Mouse (Mus musculus) heart, embryonic 15.5 days (tissue): ENCODE measurements at regions not wholly inside any gene's neighbourhood (a gene's known extent, or its start where the extent isn't known, plus 50 kb on each side); places are given as distances from the start of the nearest gene placed in this dataset.
A peak's percentile ranks its signal among the peaks of the same experiment; 100 is the strongest.

Experiments used
- ATAC-seq: fragments of 200-750 bp; cut with Nextera tagmentation; replicated peaks from 2 replicates; pipeline ENCODE4 v1.8.0; 2017; ENCODE audit warnings: low read depth, moderate TSS enrichment; ENCODE audit not compliant: insufficient number of reproducible peaks, insufficient read depth, low FRiP score
- H3K27ac ChIP-seq: fragments of 300-500 bp; sonication (generic); 2 replicates; pipeline ENCODE4 v1.5.1; 2015; ENCODE audit warnings: mild to moderate bottlenecking, inconsistent platforms
- H3K27me3 ChIP-seq: fragments of 300-500 bp; sonication (generic); 2 replicates; pipeline ENCODE4 v1.6.1; 2015; ENCODE audit warnings: inconsistent platforms
- H3K36me3 ChIP-seq: fragments of 300-500 bp; sonication (generic); 2 replicates; pipeline ENCODE4 v1.6.1; 2015; ENCODE audit warnings: mild to moderate bottlenecking, inconsistent platforms
- H3K4me1 ChIP-seq: fragments of 300-500 bp; sonication (generic); replicated peaks from 2 replicates; pipeline ENCODE4 v1.6.1; 2015; ENCODE audit warnings: inconsistent platforms
- H3K4me2 ChIP-seq: fragments of 300-500 bp; sonication (generic); 2 replicates; pipeline ENCODE4 v1.6.1; 2015; ENCODE audit warnings: inconsistent platforms, mild to moderate bottlenecking, moderate library complexity
- H3K4me3 ChIP-seq: fragments of 300-500 bp; sonication (generic); 2 replicates; pipeline ENCODE4 v1.5.1; 2015; ENCODE audit warnings: mild to moderate bottlenecking, inconsistent platforms
- H3K9ac ChIP-seq: fragments of 300-500 bp; sonication (generic); 2 replicates; pipeline ENCODE4 v1.6.1; 2015; ENCODE audit warnings: mild to moderate bottlenecking, inconsistent platforms
- H3K9me3 ChIP-seq: fragments of 300-500 bp; sonication (generic); replicated peaks from 2 replicates; pipeline ENCODE4 v1.6.1; 2016; ENCODE audit warnings: inconsistent platforms
- WGBS: fragments of 180-500 bp; shearing (Covaris S2); methylation state at CpG from one replicate; pipeline ENCODE4 v1.1.7; 2015; ENCODE audit warnings: mixed read lengths; 5-methylcytosine and 5-hydroxymethylcytosine counted together

DNA sequence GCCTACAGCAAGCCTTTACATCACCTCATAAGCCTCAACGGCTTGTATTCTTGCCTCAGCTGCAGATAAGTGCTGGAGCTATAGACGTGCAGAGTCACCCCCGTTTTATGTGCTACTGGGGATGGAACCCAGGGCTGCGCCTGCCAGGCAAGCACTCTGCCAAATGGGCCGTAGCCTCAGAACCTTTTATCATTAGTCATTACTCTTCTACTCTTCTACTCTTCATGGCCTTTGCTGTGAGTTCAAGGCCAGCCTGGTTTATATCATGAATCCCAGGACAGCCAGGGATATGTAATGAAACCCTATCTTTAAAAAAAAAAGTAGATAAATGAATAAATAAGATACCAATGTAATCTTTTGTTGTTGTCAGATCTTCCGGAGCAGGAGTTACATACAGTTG is 216.6 kb upstream of the Auts2 start:
- Histone ChIP-seq H3K4me2 (no peak overlapping the region), H3K27ac (no peak overlapping the region), H3K9me3 (no peaks in the 10 kb centered on the region), H3K27me3 (no peaks in the 10 kb centered on the region), H3K4me1 (peaks cover 2% of the 10 kb centered on the region; the same call in 1 of the 2 replicates), H3K9ac (no peak overlapping the region), H3K4me3 (no peak overlapping the region), H3K36me3 (no peaks in the 10 kb centered on the region)
- WGBS = 74% methylated on average over 6 of the region's 6 CpGs
- no peak for ATAC-seq

- Histone ChIP-seq H3K27ac (no peak overlapping the region), H3K9ac (no peak overlapping the region), H3K4me3 (no peak overlapping the region), H3K4me1 (peaks cover 3% of the 10 kb centered on the region; the same call in 1 of the 2 replicates), H3K27me3 (no peaks in the 10 kb centered on the region), H3K4me2 (no peak overlapping the region), H3K36me3 (no peaks in the 10 kb centered on the region), H3K9me3 (no peaks in the 10 kb centered on the region)
- 76% methylated on average over 10 of the region's 10 CpGs for WGBS
- no peak for ATAC-seq
These were observed 215.8 kb upstream of the Auts2 start for GRCm38 (mm10) chr5:132758941-132759340.

DNA sequence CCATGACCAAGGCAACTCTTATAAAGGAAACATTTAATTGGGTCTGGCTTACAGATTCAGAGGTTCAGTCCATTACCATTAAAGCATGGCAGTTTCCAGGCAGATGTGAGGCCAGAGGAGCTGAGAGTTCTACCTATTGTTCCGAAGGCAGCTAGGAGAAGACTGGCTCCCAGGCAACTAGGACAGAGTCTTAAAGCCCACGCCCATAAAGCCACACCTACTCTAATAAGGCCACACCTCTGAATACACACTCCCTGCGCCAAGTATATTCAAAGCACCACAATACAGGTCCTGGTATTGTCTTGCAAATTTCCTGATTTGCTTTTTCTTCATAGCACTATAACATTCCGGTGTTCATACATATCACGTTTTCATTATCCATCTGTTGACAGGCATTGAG is 194.8 kb upstream of the Auts2 start:
- Histone ChIP-seq H3K4me2 (no peak overlapping the region), H3K4me1 (no peaks in the 10 kb centered on the region), H3K9ac (no peak overlapping the region), H3K9me3 (no peaks in the 10 kb centered on the region), H3K36me3 (no peaks in the 10 kb centered on the region), H3K4me3 (no peak overlapping the region), H3K27me3 (no peaks in the 10 kb centered on the region; the same call in 1 of the 2 replicates), H3K27ac (no peak overlapping the region)
- whole genome bisulfite sequencing = 77% methylated on average over 5 of the region's 5 CpGs
- ATAC-seq = no peak

GRCm38 (mm10) chr5:132728689-132729189 is 185.6 kb upstream of the Auts2 start:
- Histone ChIP-seq H3K36me3 (no peaks in the 10 kb centered on the region), H3K27me3 (peaks cover 10% of the 10 kb centered on the region), H3K27ac (no peak overlapping the region), H3K4me1 (peaks cover 6% of the 10 kb centered on the region; the same call in 1 of the 2 replicates), H3K9ac (no peak overlapping the region), H3K9me3 (no peaks in the 10 kb centered on the region), H3K4me3 (no peak overlapping the region), H3K4me2 (peak overlapping the region; percentile 11; the same call in 1 of the 2 replicates)
- no peak for ATAC-seq
- WGBS = 19% methylated on average over 10 of the region's 10 CpGs

- WGBS = 62% methylated on average over 2 of the region's 2 CpGs
- H3K27me3 ChIP-seq = peaks cover 20% of the 10 kb centered on the region
These were observed 181.3 kb upstream of the Auts2 start for GRCm38 (mm10) chr5:132724467-132724866.

DNA sequence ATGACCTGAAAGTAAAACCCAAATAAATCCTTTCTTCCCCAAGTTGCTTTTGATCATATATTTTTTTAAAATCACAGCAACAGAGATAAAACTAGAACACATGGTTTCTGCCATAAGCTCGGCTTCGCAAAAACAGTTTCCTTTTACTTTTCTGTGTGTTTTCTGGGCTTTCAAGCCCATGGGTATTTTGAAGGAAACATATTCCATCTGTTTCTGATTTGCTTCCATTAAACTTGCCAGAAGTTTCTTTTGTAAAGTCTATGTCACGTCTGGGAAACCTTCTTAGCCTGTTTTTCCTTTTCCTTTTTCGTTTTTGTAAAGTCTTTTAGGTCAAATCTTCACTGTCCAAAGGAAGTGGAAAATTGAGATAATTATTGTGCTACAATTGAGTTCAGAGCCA is 167.2 kb upstream of the Auts2 start:
- H3K9ac ChIP-seq = no peak overlapping the region
- 64% methylated on average over 4 of the region's 4 CpGs for WGBS

More at GRCm38 (mm10) chr5:132724467-132724866, 181.3 kb upstream of the Auts2 start:
- no peak overlapping the region for H3K4me3 ChIP-seq
- no peaks in the 10 kb centered on the region for H3K36me3 ChIP-seq
- no peak overlapping the region for H3K27ac ChIP-seq
- H3K9me3 ChIP-seq = no peaks in the 10 kb centered on the region
- H3K9ac ChIP-seq = no peak overlapping the region
- H3K4me2 ChIP-seq = no peak overlapping the region
- ATAC-seq = no peak
- H3K4me1 ChIP-seq = peaks cover 11% of the 10 kb centered on the region

DNA sequence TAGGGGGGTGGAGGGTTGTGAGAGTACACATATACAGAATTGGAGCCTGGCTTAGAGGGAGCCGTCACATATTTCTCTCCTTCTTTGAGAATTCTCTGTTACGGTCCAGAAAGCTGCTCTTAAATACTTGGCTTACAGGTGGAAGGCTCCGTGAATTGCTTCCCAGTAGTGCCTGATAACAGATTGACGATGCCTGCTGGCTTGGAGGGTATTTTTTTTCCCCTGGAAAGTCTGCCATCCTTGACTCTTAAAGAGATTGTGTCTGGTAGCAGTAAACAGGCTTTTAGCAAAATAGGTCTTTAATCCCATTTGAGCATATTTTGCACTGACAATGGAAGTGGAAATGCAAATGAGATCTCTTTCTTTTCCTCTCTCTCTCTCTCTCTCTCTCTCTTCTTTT is 164.4 kb upstream of the Auts2 start:
- Histone ChIP-seq H3K9ac (no peak overlapping the region), H3K27ac (no peak overlapping the region), H3K4me1 (no peaks in the 10 kb centered on the region), H3K27me3 (no peaks in the 10 kb centered on the region), H3K4me2 (no peak overlapping the region), H3K4me3 (no peak overlapping the region), H3K9me3 (no peaks in the 10 kb centered on the region), H3K36me3 (no peaks in the 10 kb centered on the region)
- 59% methylated on average over 4 of the region's 4 CpGs for WGBS
- ATAC-seq = no peak

More for the DNA sequence above, 167.2 kb upstream of the Auts2 start:
- no peaks in the 10 kb centered on the region for H3K4me1 ChIP-seq
- H3K36me3 ChIP-seq = no peaks in the 10 kb centered on the region
- H3K4me3 ChIP-seq = no peak overlapping the region
- no peaks in the 10 kb centered on the region for H3K9me3 ChIP-seq
- no peak overlapping the region for H3K27ac ChIP-seq
- ATAC-seq = no peak
- H3K4me2 ChIP-seq = no peak overlapping the region
- no peaks in the 10 kb centered on the region for H3K27me3 ChIP-seq

DNA sequence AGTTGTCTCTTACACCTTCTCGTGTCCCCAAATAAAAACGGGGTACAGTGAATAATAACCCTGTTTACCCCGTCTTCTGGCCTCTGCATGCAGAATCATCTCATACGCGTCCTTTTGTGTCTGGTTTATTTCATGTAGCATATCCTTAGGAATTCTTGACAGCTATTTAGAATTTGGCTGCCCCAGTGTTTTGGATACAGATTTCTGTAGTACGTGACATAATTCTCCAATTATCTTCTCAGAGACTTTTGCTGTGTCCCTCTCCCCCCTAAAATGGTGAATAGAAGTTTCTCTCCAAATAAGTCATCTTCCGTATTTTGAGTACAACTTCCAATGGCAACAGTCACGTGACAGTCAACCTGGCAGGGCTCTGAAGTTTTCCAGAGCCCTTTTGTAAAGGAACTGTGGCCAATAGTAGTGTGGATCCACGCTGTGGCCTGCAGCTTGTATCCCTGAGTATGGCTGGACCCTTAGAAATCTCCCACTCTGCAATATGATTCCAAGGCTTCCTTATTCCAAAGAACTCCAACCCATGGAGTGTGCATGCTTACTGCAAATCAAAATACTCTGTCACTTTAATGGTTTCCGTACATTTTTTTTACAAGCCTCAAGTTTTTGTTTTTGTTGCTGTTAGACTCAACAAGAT is 160.4 kb upstream of the Auts2 start:
- ATAC-seq = no peak
- Histone ChIP-seq H3K4me1 (no peaks in the 10 kb centered on the region), H3K27me3 (no peaks in the 10 kb centered on the region), H3K9me3 (no peaks in the 10 kb centered on the region), H3K4me3 (no peak overlapping the region), H3K4me2 (no peak overlapping the region), H3K27ac (no peak overlapping the region), H3K9ac (no peak overlapping the region), H3K36me3 (no peaks in the 10 kb centered on the region)
- WGBS = 62% methylated on average over 10 of the region's 10 CpGs

DNA sequence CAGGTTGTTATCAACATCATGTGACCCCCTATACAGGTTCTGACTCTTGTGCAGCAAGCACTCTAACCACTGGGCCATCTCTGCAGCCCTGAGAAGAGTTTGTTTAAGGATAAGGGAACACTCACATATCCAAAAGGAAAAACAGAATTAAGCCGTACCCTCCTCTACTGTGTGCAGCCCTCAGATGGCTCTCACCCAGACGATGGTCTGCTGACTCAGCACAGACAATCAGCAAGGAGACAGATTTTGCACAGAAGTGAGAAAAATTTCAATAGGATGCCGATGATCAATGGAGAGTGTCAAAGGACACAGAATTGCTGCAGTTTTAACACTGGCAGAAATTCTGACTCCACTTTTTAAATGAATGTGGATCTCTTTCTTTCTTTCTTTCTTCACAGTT is 159.4 kb upstream of the Auts2 start:
- Histone ChIP-seq H3K4me3 (no peak overlapping the region), H3K36me3 (no peaks in the 10 kb centered on the region), H3K9ac (no peak overlapping the region), H3K9me3 (no peaks in the 10 kb centered on the region), H3K27ac (no peak overlapping the region), H3K27me3 (no peaks in the 10 kb centered on the region), H3K4me1 (no peaks in the 10 kb centered on the region), H3K4me2 (no peak overlapping the region)
- 63% methylated on average over 3 of the region's 3 CpGs for WGBS
- ATAC-seq = no peak

- Histone ChIP-seq H3K9ac (no peak overlapping the region), H3K4me3 (no peak overlapping the region), H3K9me3 (no peaks in the 10 kb centered on the region), H3K4me2 (no peak overlapping the region), H3K27me3 (no peaks in the 10 kb centered on the region), H3K36me3 (no peaks in the 10 kb centered on the region), H3K27ac (no peak overlapping the region), H3K4me1 (no peaks in the 10 kb centered on the region)
- 85% methylated on average over 10 of the region's 10 CpGs for WGBS
- ATAC-seq = no peak
These were observed 147.6 kb upstream of the Auts2 start for GRCm38 (mm10) chr5:132690784-132691183.

GRCm38 (mm10) chr5:132675261-132675660 is 132.1 kb upstream of the Auts2 start:
- H3K27me3 ChIP-seq = peaks cover 10% of the 10 kb centered on the region
- no peaks in the 10 kb centered on the region for H3K36me3 ChIP-seq
- H3K4me2 ChIP-seq = no peak overlapping the region
- H3K27ac ChIP-seq = no peak overlapping the region
- H3K4me1 ChIP-seq = no peaks in the 10 kb centered on the region
- H3K9me3 ChIP-seq = no peaks in the 10 kb centered on the region
- H3K9ac ChIP-seq = no peak overlapping the region
- no peak overlapping the region for H3K4me3 ChIP-seq
- 91% methylated on average over 11 of the region's 11 CpGs for WGBS
- ATAC-seq = no peak
